Mouse (Mus musculus) embryonic facial prominence, embryonic 11.5 days (tissue): ENCODE data around the gene Tsga10. TPM values are rescaled to one million over a fixed set of nuclear protein-coding genes. Genes with fewer than 3 reads are reported as not detected.
"Not testable (repeated sequence)": the region's sequence is repeated elsewhere in the genome, so short reads cannot be mapped to it uniquely, and the experiment has no call there.

Source experiments
- ATAC-seq: fragments of 200-750 bp; cut with Nextera tagmentation; replicated peaks from 2 replicates; pipeline ENCODE4 v1.8.0; 2017; ENCODE audit warnings: low read depth; ENCODE audit not compliant: insufficient number of reproducible peaks, low FRiP score, low TSS enrichment
- DNase-seq: peaks from one replicate; pipeline ENCODE4 v3.0.0-alpha.2; 2015; ENCODE audit warnings: low spot score
- H3K27ac ChIP-seq: fragments of 300-500 bp; sonication (generic); replicated peaks from 2 replicates; pipeline ENCODE4 v1.5.1; 2014; ENCODE audit warnings: mild to moderate bottlenecking, low read depth, low read length, control low read depth
- H3K27me3 ChIP-seq: fragments of 300-500 bp; sonication (generic); 2 replicates; pipeline ENCODE4 v1.6.1; 2014; ENCODE audit warnings: mild to moderate bottlenecking, low read length, moderate library complexity, mixed read lengths; ENCODE audit not compliant: control insufficient read depth, insufficient read depth
- H3K36me3 ChIP-seq: fragments of 300-500 bp; sonication (generic); replicated peaks from 2 replicates; pipeline ENCODE4 v1.6.1; 2014; ENCODE audit warnings: low read depth, mild to moderate bottlenecking, low read length, moderate library complexity, mixed read lengths; ENCODE audit not compliant: control insufficient read depth, insufficient read depth
- H3K4me1 ChIP-seq: fragments of 300-500 bp; sonication (generic); 2 replicates; pipeline ENCODE4 v1.6.1; 2014; ENCODE audit warnings: low read length, mixed read lengths; ENCODE audit not compliant: control insufficient read depth, insufficient read depth
- H3K4me2 ChIP-seq: fragments of 300-500 bp; sonication (generic); 2 replicates; pipeline ENCODE4 v1.6.1; 2014; ENCODE audit warnings: low read depth, mild to moderate bottlenecking, control low read depth, low read length, moderate library complexity
- H3K4me3 ChIP-seq: fragments of 300-500 bp; sonication (generic); 2 replicates; pipeline ENCODE4 v1.5.1; 2014; ENCODE audit warnings: low read depth, low read length, control low read depth
- H3K9ac ChIP-seq: fragments of 300-500 bp; sonication (generic); replicated peaks from 2 replicates; pipeline ENCODE4 v1.6.1; 2014; ENCODE audit warnings: mild to moderate bottlenecking, control low read depth, low read length
- H3K9me3 ChIP-seq: fragments of 300-500 bp; sonication (generic); replicated peaks from 2 replicates; pipeline ENCODE4 v1.6.1; 2016; ENCODE audit warnings: mild to moderate bottlenecking, low read length, inconsistent platforms, mixed read lengths; ENCODE audit not compliant: control insufficient read depth
- WGBS: fragments of 180-500 bp; shearing (Covaris S2); extraction: QIAGEN DNeasy Blood & Tissue Kit; methylation state at CpG from one replicate; pipeline ENCODE4 v1.1.7; 2014; 5-methylcytosine and 5-hydroxymethylcytosine counted together
- polyA plus RNA-seq: library from polyadenylated mRNA; unstranded; fragments of >200 nt; fragmentation: Nextera tagmentation; extraction: Ambion mirVana; gene quantifications from 2 replicates; pipeline ENCODE4 v1.2.1, GENCODE M21; 2014

Tsga10 gene
- polyA plus RNA-seq, 1 experiment from 2014 or later: 8.8 TPM

GRCm38 (mm10) chr1:37717415-37718195 is 148.6 kb downstream of the Tsga10 start:
- Histone ChIP-seq H3K27me3 (peaks cover 9% of the 10 kb centered on the region; the same call in 1 of the 2 replicates), H3K4me2 (no peak overlapping the region), H3K9me3 (no peaks in the 10 kb centered on the region), H3K9ac (no peak overlapping the region), H3K4me1 (no peaks in the 10 kb centered on the region), H3K27ac (no peak overlapping the region), H3K4me3 (no peak overlapping the region), H3K36me3 (no peaks in the 10 kb centered on the region)
- ATAC-seq: no peak
- no peak for DNase-seq
- 80% methylated on average over 14 of the region's 14 CpGs for WGBS

GRCm38 (mm10) chr1:37712357-37712737 is 153.9 kb downstream of the Tsga10 start:
- H3K27me3 ChIP-seq, H3K4me3 ChIP-seq, DNase-seq, H3K9me3 ChIP-seq, H3K4me2 ChIP-seq, ATAC-seq, H3K27ac ChIP-seq, H3K4me1 ChIP-seq, H3K9ac ChIP-seq, H3K36me3 ChIP-seq: not testable (repeated sequence)
- WGBS: 81% methylated on average over 4 of the region's 4 CpGs

GRCm38 (mm10) chr1:37711596-37712356 is 154.5 kb downstream of the Tsga10 start:
- H3K4me1 ChIP-seq: no peaks in the 10 kb centered on the region
- H3K4me3 ChIP-seq: no peak overlapping the region
- WGBS: 88% methylated on average over 10 of the region's 10 CpGs
- H3K9me3 ChIP-seq: no peaks in the 10 kb centered on the region
- ATAC-seq (no peak), DNase-seq (no peak)
- no peaks in the 10 kb centered on the region for H3K36me3 ChIP-seq
- no peak overlapping the region for H3K4me2 ChIP-seq
- H3K27me3 ChIP-seq: no peaks in the 10 kb centered on the region
- H3K9ac ChIP-seq: no peak overlapping the region
- H3K27ac ChIP-seq: no peak overlapping the region

- Histone ChIP-seq H3K9ac (no peak overlapping the region), H3K27ac (no peak overlapping the region), H3K36me3 (no peaks in the 10 kb centered on the region), H3K4me2 (no peak overlapping the region), H3K4me1 (no peaks in the 10 kb centered on the region), H3K9me3 (no peaks in the 10 kb centered on the region), H3K27me3 (no peaks in the 10 kb centered on the region), H3K4me3 (no peak overlapping the region)
- WGBS: 92% methylated on average over 5 of the region's 5 CpGs
- ATAC-seq (no peak), DNase-seq (no peak)
These were observed 155.1 kb downstream of the Tsga10 start for GRCm38 (mm10) chr1:37711082-37711481.

GRCm38 (mm10) chr1:37709736-37710135 is 156.5 kb downstream of the Tsga10 start:
- Histone ChIP-seq H3K4me3 (no peak overlapping the region), H3K9me3 (no peaks in the 10 kb centered on the region), H3K4me2 (no peak overlapping the region), H3K27me3 (no peaks in the 10 kb centered on the region), H3K4me1 (no peaks in the 10 kb centered on the region), H3K36me3 (no peaks in the 10 kb centered on the region), H3K27ac (no peak overlapping the region), H3K9ac (no peak overlapping the region)
- DNase-seq (no peak), ATAC-seq (no peak)
- WGBS: 85% methylated on average over 8 of the region's 8 CpGs

- no peaks in the 10 kb centered on the region for H3K27me3 ChIP-seq
- DNase-seq: no peak
- H3K4me3 ChIP-seq: no peak overlapping the region
- H3K4me2 ChIP-seq: no peak overlapping the region
- no peaks in the 10 kb centered on the region for H3K36me3 ChIP-seq
- H3K27ac ChIP-seq: no peak overlapping the region
- no peak for ATAC-seq
- WGBS: 91% methylated on average over 6 of the region's 6 CpGs
- no peaks in the 10 kb centered on the region for H3K9me3 ChIP-seq
- no peaks in the 10 kb centered on the region for H3K4me1 ChIP-seq
- no peak overlapping the region for H3K9ac ChIP-seq
These were observed 157.8 kb downstream of the Tsga10 start for GRCm38 (mm10) chr1:37708270-37708955.
